9 mouse cellular contexts compared by ENCODE assay signal in genomic region chr16:17617922-17618565, GRCm38 (mm10). TPM values are rescaled to one million over a fixed set of nuclear protein-coding genes. Genes with fewer than 3 reads are reported as not detected.
DNase-seq lines count a peak whose midpoint lies in the region; ATAC-seq and TF ChIP-seq lines count a peak whose summit lies in the region.
"Had no signal": no experiment of that assay in that cellular context is flagged by ENCODE, and none has a peak within 500 bp of the region (broad histone marks: within the 10 kb centered on the region; RNA-seq: fewer than 3 reads in every experiment).

No protein-coding gene starts in this region.

- H3K9ac ChIP-seq in kidney, embryonic 16.5 days (replicated peaks; ENCODE audit: low read length): no peak overlapping the region
- H3K9ac ChIP-seq in lung, embryonic 14.5 days: no peak overlapping the region
- H3K9ac ChIP-seq: midbrain, embryonic 12.5 days had no signal

- TF ChIP-seq CTCF in lung, embryonic 14.5 days (IDR thresholded peaks at IDR 0.05; ENCODE audit: low read depth): peak; percentile 88

- H3K4me1 ChIP-seq in kidney, embryonic 16.5 days (ENCODE audit: insufficient read depth, low read length): peaks cover 15% of the 10 kb centered on the region
- no peaks in the 10 kb centered on the region for H3K4me1 ChIP-seq in lung, embryonic 14.5 days (ENCODE audit: insufficient read depth)

- no peak overlapping the region for H3K27ac ChIP-seq in kidney, embryonic 16.5 days (ENCODE audit: low read length)
- H3K27ac ChIP-seq in lung, embryonic 14.5 days (ENCODE audit: low read depth): no peak overlapping the region
- H3K27ac ChIP-seq: midbrain, embryonic 12.5 days had no signal

- peaks cover 5% of the 10 kb centered on the region; the same call in 1 of the 2 replicates for H3K36me3 ChIP-seq in kidney, embryonic 16.5 days (ENCODE audit: insufficient read depth, low read length)
- H3K36me3 ChIP-seq in lung, embryonic 14.5 days (ENCODE audit: insufficient read depth): peaks cover 15% of the 10 kb centered on the region; the same call in 1 of the 2 replicates

- peak; percentile 18 to 30 for DNase-seq in adrenal gland, adult 18-20 months (ENCODE audit: low spot score in 2 of 2)
- DNase-seq in adrenal gland, adult 8-10 months: no peak
- peak; percentile 68 for DNase-seq in MEL-GATA-1-ER (ENCODE audit: extremely low read depth, low read depth)
- peak; percentile 74 to 79 for DNase-seq in cerebellum, postnatal 14 days
- DNase-seq in gastrocnemius, postnatal 10 days: peak; percentile 39
- DNase-seq in lung, embryonic 14.5 days: peak; percentile 78
- peak; percentile 47 for DNase-seq in right cerebral cortex, postnatal 25 days

- H3K4me2 ChIP-seq in kidney, embryonic 16.5 days (replicated peaks; ENCODE audit: low read depth, low read length): peak overlapping the region; percentile 31
- H3K4me2 ChIP-seq in lung, embryonic 14.5 days: peak overlapping the region; percentile 45

- peak; percentile 64 for ATAC-seq in kidney, embryonic 16.5 days (ENCODE audit: low FRiP score, low TSS enrichment)
- ATAC-seq in lung, embryonic 14.5 days (ENCODE audit: insufficient read depth): peak; percentile 74

- no peaks in the 10 kb centered on the region for H3K9me3 ChIP-seq in kidney, embryonic 16.5 days (ENCODE audit: low read length)
- no peaks in the 10 kb centered on the region for H3K9me3 ChIP-seq in lung, embryonic 14.5 days (ENCODE audit: low read depth, low read length)
- H3K9me3 ChIP-seq: midbrain, embryonic 12.5 days had no signal

- no peaks in the 10 kb centered on the region for H3K27me3 ChIP-seq in kidney, embryonic 16.5 days (ENCODE audit: insufficient read depth, low read length)
- no peaks in the 10 kb centered on the region for H3K27me3 ChIP-seq in lung, embryonic 14.5 days (ENCODE audit: insufficient read depth, low read length)

- 15% methylated on average over 13 of the region's 13 CpGs for WGBS in kidney, embryonic 16.5 days
- WGBS in lung, embryonic 14.5 days: 13% methylated on average over 13 of the region's 13 CpGs

- H3K4me3 ChIP-seq in kidney, embryonic 16.5 days (ENCODE audit: low read length): peak overlapping the region; percentile 6; the same call in 1 of the 2 replicates
- H3K4me3 ChIP-seq in lung, embryonic 14.5 days (ENCODE audit: low read depth, low read length): no peak overlapping the region; the same call in 1 of the 2 replicates

RNA-seq across cellular contexts. Expression of gene Smpd4, which starts 1.1 kb away (rescaled TPM):
- 10 to 100 TPM; 29.9 to 30.2 TPM for total RNA-seq in adrenal gland, adult 18-20 months (2021)
- total RNA-seq in adrenal gland, adult 8-10 months (2022): 10 to 100 TPM; 33.4 to 48.2 (median 40.4) TPM
- 10 to 100 TPM; 13.6 to 21.6 TPM for total RNA-seq in gastrocnemius, postnatal 10 days (2021)
- polyA plus RNA-seq in kidney, embryonic 16.5 days (2015; fragmentation: Nextera tagmentation; extraction: Ambion mirVana): 38.8 and 44.2 TPM in 2 replicates
- 45.4 and 45.7 TPM in 2 replicates for polyA plus RNA-seq in lung, embryonic 14.5 days (2014; fragmentation: Nextera tagmentation; extraction: Ambion mirVana)

RNA-seq across cellular contexts. Expression of gene Ccdc74a, which starts 28.2 kb away (rescaled TPM):
- 1 to 10 TPM; 1.2 to 1.8 TPM for total RNA-seq in adrenal gland, adult 18-20 months (2021)
- 1 to 10 TPM in 3 of 4 experiments, under 1 TPM in 1; 0.81 to 3.8 (median 2.1) TPM for total RNA-seq in adrenal gland, adult 8-10 months (2022)
- 1 to 10 TPM; 2.2 to 2.5 TPM for total RNA-seq in gastrocnemius, postnatal 10 days (2021)
- polyA plus RNA-seq in kidney, embryonic 16.5 days (2015; fragmentation: Nextera tagmentation; extraction: Ambion mirVana): 6.0 and 7.7 TPM in 2 replicates
- 5.3 and 5.4 TPM in 2 replicates for polyA plus RNA-seq in lung, embryonic 14.5 days (2014; fragmentation: Nextera tagmentation; extraction: Ambion mirVana)

RNA-seq across cellular contexts. Expression of gene Slc7a4, which starts 35.0 kb away (rescaled TPM):
- total RNA-seq in adrenal gland, adult 18-20 months (2021): 10 to 100 TPM in 1 of 2 experiments, 1 to 10 TPM in 1; 8.7 to 14.2 TPM
- 10 to 100 TPM in 3 of 4 experiments, 1 to 10 TPM in 1; 7.9 to 47.4 (median 28.9) TPM for total RNA-seq in adrenal gland, adult 8-10 months (2022)
- total RNA-seq in gastrocnemius, postnatal 10 days (2021): 1 to 10 TPM; 1.6 to 2.7 TPM
- 11.8 and 12.6 TPM in 2 replicates for polyA plus RNA-seq in kidney, embryonic 16.5 days (2015; fragmentation: Nextera tagmentation; extraction: Ambion mirVana)
- 6.2 and 8.0 TPM in 2 replicates for polyA plus RNA-seq in lung, embryonic 14.5 days (2014; fragmentation: Nextera tagmentation; extraction: Ambion mirVana)

RNA-seq across cellular contexts. Expression of gene P2rx6, which starts 56.4 kb away (rescaled TPM):
- total RNA-seq in adrenal gland, adult 18-20 months (2021): 1 to 10 TPM; 1.8 to 2.8 TPM
- 1 to 10 TPM in 2 of 4 experiments, under 1 TPM in 2; 0.55 to 2.9 (median 1.6) TPM for total RNA-seq in adrenal gland, adult 8-10 months (2022)
- total RNA-seq in gastrocnemius, postnatal 10 days (2021): 1 to 10 TPM; 5.4 to 7.3 TPM
- 1.2 TPM in 2 replicates for polyA plus RNA-seq in kidney, embryonic 16.5 days (2015; fragmentation: Nextera tagmentation; extraction: Ambion mirVana)
- 1.6 and 1.7 TPM in 2 replicates for polyA plus RNA-seq in lung, embryonic 14.5 days (2014; fragmentation: Nextera tagmentation; extraction: Ambion mirVana)

RNA-seq across cellular contexts. Expression of gene Lrrc74b, which starts 57.0 kb away (rescaled TPM):
- not detected for total RNA-seq in adrenal gland, adult 18-20 months (2021)
- under 1 TPM in 3 of 4 experiments, not detected in 1; 0.12 to 0.46 (median 0.34) TPM for total RNA-seq in adrenal gland, adult 8-10 months (2022)
- 1 to 10 TPM; 1.4 to 3.7 TPM for total RNA-seq in gastrocnemius, postnatal 10 days (2021)
- polyA plus RNA-seq in kidney, embryonic 16.5 days (2015; fragmentation: Nextera tagmentation; extraction: Ambion mirVana): 0.18 and 0.20 TPM in 2 replicates
- polyA plus RNA-seq in lung, embryonic 14.5 days (2014; fragmentation: Nextera tagmentation; extraction: Ambion mirVana): 0.31 and 0.42 TPM in 2 replicates
